ENCODE assay signal across 8 mouse cellular contexts in the genomic region with DNA sequence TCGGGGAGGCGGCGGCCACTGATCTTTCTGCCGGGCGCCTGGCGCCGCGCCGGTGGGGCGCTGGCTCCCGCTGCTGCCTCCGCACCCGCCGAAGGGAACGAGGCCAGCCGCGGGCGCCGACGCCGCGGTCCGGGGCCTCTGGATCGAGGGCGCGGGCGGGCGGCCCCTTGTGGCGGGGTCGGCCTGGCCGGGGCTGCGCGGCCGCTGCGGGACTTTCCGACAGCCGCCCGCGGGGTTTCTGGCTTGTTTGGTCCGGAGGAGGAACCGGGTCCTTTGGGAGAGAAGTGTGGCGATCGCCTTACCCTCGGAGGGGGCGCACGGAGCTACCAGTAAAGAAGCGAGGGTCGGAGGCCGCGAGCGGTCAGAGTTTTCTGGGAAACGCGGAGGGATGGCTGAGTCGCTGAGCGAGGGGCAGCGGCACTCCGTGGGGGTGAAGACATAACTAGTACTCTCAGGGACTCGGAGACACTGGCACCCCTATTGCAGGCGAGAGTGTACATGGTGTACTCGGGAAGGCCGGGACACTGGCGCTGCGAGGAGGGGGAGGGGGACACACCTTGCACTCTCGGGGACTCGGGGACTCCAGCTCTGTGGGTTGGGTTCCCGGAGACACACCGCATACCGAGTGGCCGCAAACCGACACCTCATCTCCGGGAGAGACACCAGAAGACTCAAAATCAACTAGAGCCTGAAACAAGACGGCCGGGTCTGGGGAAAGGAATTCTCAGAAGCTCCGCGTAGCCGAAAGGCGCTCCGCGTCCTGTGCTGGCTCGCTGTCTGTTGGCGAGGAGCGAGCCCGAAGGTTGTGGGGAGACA. TPM values are rescaled to one million over a fixed set of nuclear protein-coding genes. Genes with fewer than 3 reads are reported as not detected.
DNase-seq lines count a peak whose midpoint lies in the region; ATAC-seq and TF ChIP-seq lines count a peak whose summit lies in the region.

No protein-coding gene starts in this region.

- TF ChIP-seq EP300 in liver, embryonic 14.5 days (IDR thresholded peaks at IDR 0.05; ENCODE audit: low read depth) = no peak

- H3K9me3 ChIP-seq in heart, embryonic 13.5 days = no peaks in the 10 kb centered on the region
- H3K9me3 ChIP-seq in liver, embryonic 14.5 days (ENCODE audit: control insufficient read depth, low read length) = no peaks in the 10 kb centered on the region
- H3K9me3 ChIP-seq in stomach, embryonic 14.5 days (ENCODE audit: control insufficient read depth, low read depth, low read length) = no peaks in the 10 kb centered on the region

- H3K36me3 ChIP-seq in C2C12 (ENCODE audit: control insufficient read depth, insufficient read depth) = no peaks in the 10 kb centered on the region
- no peaks in the 10 kb centered on the region for H3K36me3 ChIP-seq in heart, embryonic 13.5 days
- H3K36me3 ChIP-seq in liver, embryonic 14.5 days (replicated peaks; ENCODE audit: control insufficient read depth, insufficient read depth, low read depth) = peaks cover 23% of the 10 kb centered on the region
- no peaks in the 10 kb centered on the region for H3K36me3 ChIP-seq in stomach, embryonic 14.5 days (ENCODE audit: control insufficient read depth, insufficient read depth, low read length)

- H3K27ac ChIP-seq in bone marrow macrophage, adult 2 months (ENCODE audit: insufficient read depth, low read depth, low read length) = peak overlapping the region; percentile 62
- peak overlapping the region; percentile 83 for H3K27ac ChIP-seq in heart, embryonic 13.5 days (replicated peaks)
- peak overlapping the region; percentile 76 for H3K27ac ChIP-seq in liver, embryonic 14.5 days
- H3K27ac ChIP-seq in stomach, embryonic 14.5 days (ENCODE audit: low read length) = peak overlapping the region; percentile 44

- H3K9ac ChIP-seq in heart, embryonic 13.5 days = peak overlapping the region; percentile 91
- H3K9ac ChIP-seq in liver, embryonic 14.5 days (replicated peaks) = peak overlapping the region; percentile 96
- H3K9ac ChIP-seq in stomach, embryonic 14.5 days (replicated peaks; ENCODE audit: low read depth, low read length) = peak overlapping the region; percentile 65

- peak overlapping the region; percentile 79 for H3ac ChIP-seq in C2C12 (ENCODE audit: control insufficient read depth, insufficient read length, low read depth)

- peak overlapping the region; percentile 57 for H3K4me3 ChIP-seq in C2C12 (ENCODE audit: insufficient read depth, poor library complexity, severe bottlenecking)
- peak overlapping the region; percentile 86 for H3K4me3 ChIP-seq in bone marrow macrophage, adult 2 months (ENCODE audit: insufficient read depth, low read length)
- peak overlapping the region; percentile 83 for H3K4me3 ChIP-seq in heart, embryonic 13.5 days
- H3K4me3 ChIP-seq in liver, embryonic 14.5 days (ENCODE audit: insufficient read depth in 1 of 2, low read depth in 2 of 2, low read length in 2 of 2) = peak overlapping the region; percentile 82 to 89
- H3K4me3 ChIP-seq in stomach, embryonic 14.5 days (ENCODE audit: low read depth, low read length) = peak overlapping the region; percentile 67

- H3K4me1 ChIP-seq in bone marrow macrophage, adult 2 months (ENCODE audit: control insufficient read depth, insufficient read depth, low read length) = peaks cover 16% of the 10 kb centered on the region
- H3K4me1 ChIP-seq in heart, embryonic 13.5 days = peaks cover 19% of the 10 kb centered on the region
- H3K4me1 ChIP-seq in liver, embryonic 14.5 days (replicated peaks; ENCODE audit: control insufficient read depth in 2 of 2, insufficient read depth in 2 of 2, low read length in 1 of 2) = peaks cover 24 to 27% of the 10 kb centered on the region in 2 experiments
- H3K4me1 ChIP-seq in stomach, embryonic 14.5 days (ENCODE audit: control insufficient read depth, insufficient read depth, low read length) = 0 out of 2 replicates have a peak, but pooled peaks cover 6% of the 10 kb centered on the region

- peak overlapping the region; percentile 84 for H3K4me2 ChIP-seq in heart, embryonic 13.5 days
- H3K4me2 ChIP-seq in liver, embryonic 14.5 days (ENCODE audit: low read depth) = peak overlapping the region; percentile 95
- H3K4me2 ChIP-seq in stomach, embryonic 14.5 days (replicated peaks; ENCODE audit: low read depth, low read length) = peak overlapping the region; percentile 62

- no peak for TF ChIP-seq POLR2A in bone marrow macrophage, adult 2 months (IDR thresholded peaks at IDR 0.05; ENCODE audit: borderline replicate concordance, low read depth, low read length)

- WGBS in heart, embryonic 13.5 days = under 1% methylated on average over 80 of the region's 83 CpGs
- whole genome bisulfite sequencing in liver, embryonic 14.5 days (ENCODE audit: insufficient replicate concordance) = under 1% methylated on average over 81 of the region's 83 CpGs
- WGBS in stomach, embryonic 14.5 days = 1% methylated on average over 79 of the region's 83 CpGs

- DNase-seq in kidney, postnatal 10 days = peak; percentile 79
- DNase-seq in liver, embryonic 14.5 days (ENCODE audit: low read depth in 3 of 3, low spot score in 3 of 3) = no peak
- peak; percentile 61 to 62 for DNase-seq in natural killer cell, adult 2 months (ENCODE audit: low spot score in 2 of 2)

- ATAC-seq in erythroid progenitor cell, adult 5-6 weeks (replicated peaks; ENCODE audit: low FRiP score, poor library complexity, severe bottlenecking) = peak; percentile 26; the same call in 1 of the 2 replicates
- ATAC-seq in heart, embryonic 13.5 days (ENCODE audit: extremely low read depth, insufficient number of reproducible peaks, low FRiP score, low TSS enrichment) = peak; percentile 63
- ATAC-seq in liver, embryonic 14.5 days (ENCODE audit: insufficient read depth) = peak; percentile 47
- peak; percentile 35 for ATAC-seq in stomach, embryonic 14.5 days (ENCODE audit: insufficient number of reproducible peaks, insufficient read depth, low FRiP score, low read depth)

- H3K79me2 ChIP-seq in C2C12 (ENCODE audit: control insufficient read depth, insufficient read depth) = peaks cover 39% of the 10 kb centered on the region

- peak; percentile 64 for TF ChIP-seq CTCF in C2C12 (IDR thresholded peaks at IDR 0.05; ENCODE audit: control insufficient read depth, insufficient read depth, insufficient read length)
- TF ChIP-seq CTCF in bone marrow macrophage, adult 2 months (IDR thresholded peaks at IDR 0.05; ENCODE audit: low read depth, low read length) = no peak
- TF ChIP-seq CTCF in liver, embryonic 14.5 days (IDR thresholded peaks at IDR 0.05; ENCODE audit: low read depth) = no peak

- H3K27me3 ChIP-seq in C2C12 (ENCODE audit: control insufficient read depth, insufficient read depth, insufficient read length) = no peaks in the 10 kb centered on the region
- no peaks in the 10 kb centered on the region; the same call in 1 of the 2 replicates for H3K27me3 ChIP-seq in heart, embryonic 13.5 days (replicated peaks)
- no peaks in the 10 kb centered on the region for H3K27me3 ChIP-seq in liver, embryonic 14.5 days (ENCODE audit: control insufficient read depth, insufficient read depth, low read length)
- no peaks in the 10 kb centered on the region for H3K27me3 ChIP-seq in stomach, embryonic 14.5 days (ENCODE audit: control insufficient read depth, insufficient read depth, low read length)

- H3K79me3 ChIP-seq in C2C12 (ENCODE audit: low read depth) = peaks cover 11% of the 10 kb centered on the region

TF ChIP-seq in C2C12, 6 proteins besides CTCF, POLR2A, EP300 and RAD21:
- TF ChIP-seq MYOG (IDR thresholded peaks at IDR 0.05; ENCODE audit: control insufficient read depth, extremely low read depth, insufficient read length) (no peak), MYOD1 (IDR thresholded peaks at IDR 0.05; ENCODE audit: control insufficient read depth, insufficient read length, low read depth) (no peak), FOSL1 (IDR thresholded peaks at IDR 0.05; ENCODE audit: insufficient read depth, low read length, poor library complexity, severe bottlenecking) (no peak), MAX (IDR thresholded peaks at IDR 0.05) (no peak), CEBPB (IDR thresholded peaks at IDR 0.05; ENCODE audit: low read depth) (no peak), USF1 (IDR thresholded peaks at IDR 0.05; ENCODE audit: low read depth) (no peak)

RNA-seq across cellular contexts. Expression of gene Ell2, which starts 1.5 kb away (rescaled TPM):
- 4.2 TPM for polyA plus RNA-seq in C2C12 (2012; fragmentation: generic; extraction: Trizol)
- 34.7 and 37.3 TPM in 2 replicates for polyA plus RNA-seq in bone marrow macrophage, adult 2 months (2012; ENCODE audit: insufficient read depth, insufficient read length, missing spikeins)
- total RNA-seq in erythroid progenitor cell, adult 5-6 weeks (2015; ENCODE audit: low replicate concordance) = 78.4 and 114 TPM in 2 replicates
- total RNA-seq in erythroid progenitor cell, adult 5-6 weeks (2017; ENCODE audit: low replicate concordance) = 46.5 and 46.8 TPM in 2 replicates
- polyA plus RNA-seq in heart, embryonic 13.5 days (2015; fragmentation: Nextera tagmentation; extraction: Ambion mirVana) = 4.6 and 4.8 TPM in 2 replicates
- 20.2 and 30.5 TPM in 2 replicates for polyA plus RNA-seq in liver, embryonic 14.5 days (2012; rRNA removed)
- polyA plus RNA-seq in liver, embryonic 14.5 days (2014; fragmentation: Nextera tagmentation; extraction: Ambion mirVana) = 41.2 and 44.0 TPM in 2 replicates
- 11.2 and 11.3 TPM in 2 replicates for polyA plus RNA-seq in stomach, embryonic 14.5 days (2014; fragmentation: Nextera tagmentation; extraction: Ambion mirVana)

Comparison
In these comparisons a context has a peak if more than half of its experiments do, and no peak if none do; other contexts are left out.
1. DNase-seq: peak in kidney, postnatal 10 days (single experiment) and natural killer cell, adult 2 months (2 of 2); none in liver, embryonic 14.5 days (0 of 3).
2. Peak in every context shown above with its lines, with median percentiles within 50 percentile points of each other: H3K4me3 ChIP-seq, H3K27ac ChIP-seq, ATAC-seq, H3K4me2 ChIP-seq and H3K9ac ChIP-seq.